Mouse (Mus musculus): Measurements from ENCODE around the gene C130073F10Rik. TPM values are rescaled to one million over a fixed set of nuclear protein-coding genes. Genes with fewer than 3 reads are reported as not detected.
"Not testable (repeated sequence)": the region's sequence is repeated elsewhere in the genome, so short reads cannot be mapped to it uniquely, and the experiment has no call there.

The C130073F10Rik gene
- 0.28 TPM in 1 of 2 replicates, not detected in the other for polyA plus RNA-seq (2014; fragmentation: Nextera tagmentation; extraction: Ambion mirVana)

DNA sequence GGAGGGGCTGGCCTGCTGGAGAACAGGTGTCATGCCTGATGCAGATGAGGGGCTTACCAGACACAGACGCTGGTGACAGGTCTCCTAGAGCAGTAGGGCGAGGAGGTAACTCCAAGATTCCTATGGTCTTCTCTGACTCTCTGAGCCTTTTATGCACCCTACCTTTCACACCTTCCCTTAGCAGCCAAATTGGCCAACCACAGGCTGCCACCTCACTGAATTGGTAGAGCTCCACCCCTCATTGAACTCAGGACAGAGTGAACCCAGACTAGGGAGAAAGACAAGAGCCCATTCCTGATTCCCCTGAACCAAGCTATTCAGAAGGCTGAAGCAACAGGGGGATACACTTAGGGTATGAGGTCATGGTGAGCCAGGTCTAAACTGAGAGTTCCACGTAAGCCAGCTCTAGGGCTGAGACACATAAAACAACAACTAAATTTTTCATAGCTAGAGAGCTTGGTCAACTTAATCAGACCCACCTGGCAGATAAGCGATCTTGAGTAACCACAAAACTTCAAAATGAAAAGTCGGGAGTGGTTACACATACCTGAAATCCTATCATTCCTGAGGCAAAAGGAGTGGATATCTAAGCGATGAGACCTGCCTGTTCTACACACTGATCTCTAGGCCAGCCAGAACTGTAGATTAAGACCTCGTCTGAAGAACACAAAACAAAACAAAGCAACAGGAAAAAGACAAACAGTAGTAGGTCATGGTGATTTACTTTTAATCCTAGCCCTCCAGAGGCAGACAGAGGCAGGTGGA, at the start of gene C130073F10Rik:
C130073F10Rik (minus strand) TSS at position 134 of the 765 bp plus-strand sequence.
- DNase-seq (peak; percentile 3), ATAC-seq (ENCODE audit: insufficient read depth) (no peak)
- WGBS, result 69% methylated on average over 7 of the region's 7 CpGs
- no peaks in the 10 kb centered on the region for H3K36me3 ChIP-seq (ENCODE audit: insufficient read depth)
- no peak for TF ChIP-seq CTCF (IDR thresholded peaks at IDR 0.05; ENCODE audit: low read depth)
- no peaks in the 10 kb centered on the region for H3K27me3 ChIP-seq (ENCODE audit: insufficient read depth, low read length)
- H3K27ac ChIP-seq (ENCODE audit: low read depth), result no peak within 1 kb of the TSS
- H3K4me2 ChIP-seq, result no peak within 1 kb of the TSS
- H3K9me3 ChIP-seq (ENCODE audit: low read depth, low read length), result no peaks in the 10 kb centered on the region
- H3K4me3 ChIP-seq (ENCODE audit: low read depth, low read length), result no peak within 1 kb of the TSS
- H3K9ac ChIP-seq, result no peak within 1 kb of the TSS
- H3K4me1 ChIP-seq (ENCODE audit: insufficient read depth), result no peaks in the 10 kb centered on the region

- H3K36me3 ChIP-seq (ENCODE audit: insufficient read depth); ATAC-seq (ENCODE audit: insufficient read depth); H3K4me2 ChIP-seq; H3K4me3 ChIP-seq (ENCODE audit: low read depth, low read length); DNase-seq; H3K27ac ChIP-seq (ENCODE audit: low read depth); H3K9ac ChIP-seq; H3K4me1 ChIP-seq (ENCODE audit: insufficient read depth); H3K9me3 ChIP-seq (ENCODE audit: low read depth, low read length); H3K27me3 ChIP-seq (ENCODE audit: insufficient read depth, low read length): not testable (repeated sequence)
- WGBS, result 50% methylated on average over 2 of the region's 2 CpGs
Observed at GRCm38 (mm10) chr4:101940107-101940506, 46.5 kb upstream of the C130073F10Rik start, which contains the start of gene Gm12794. Gene Gm12794 (plus strand): TSS chr4:101940407.

- DNase-seq; H3K4me3 ChIP-seq (ENCODE audit: low read depth, low read length); H3K36me3 ChIP-seq (ENCODE audit: insufficient read depth); H3K9ac ChIP-seq; H3K27me3 ChIP-seq (ENCODE audit: insufficient read depth, low read length); H3K27ac ChIP-seq (ENCODE audit: low read depth); ATAC-seq (ENCODE audit: insufficient read depth); H3K9me3 ChIP-seq (ENCODE audit: low read depth, low read length); H3K4me1 ChIP-seq (ENCODE audit: insufficient read depth); H3K4me2 ChIP-seq: not testable (repeated sequence)
- 81% methylated on average over 1 of the region's 2 CpGs for WGBS
Observed at GRCm38 (mm10) chr4:101908821-101909220, 15.2 kb upstream of the C130073F10Rik start, which contains the start of gene Gm12800. Gene Gm12800 (plus strand): TSS chr4:101909121.

DNA sequence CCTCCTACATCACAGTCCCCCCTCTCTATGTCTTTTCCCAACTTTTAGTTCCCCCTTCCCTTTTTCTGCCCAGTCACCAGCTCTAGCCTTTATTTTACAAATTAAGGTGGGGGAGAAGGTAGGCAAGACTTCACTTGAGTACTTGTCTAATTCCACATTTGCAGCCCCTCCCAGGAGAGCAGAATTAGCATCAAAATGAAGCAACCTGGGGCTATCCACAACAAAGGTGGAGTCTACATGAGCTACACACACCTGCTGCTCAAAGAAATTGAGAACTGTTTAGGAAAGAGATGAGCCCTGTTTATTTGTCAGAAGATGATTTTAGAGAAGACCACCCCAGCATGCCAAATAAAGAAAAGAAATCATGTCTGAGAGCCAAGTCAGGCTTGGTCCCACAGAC, 4.2 kb downstream of the C130073F10Rik start:
- H3K9me3 ChIP-seq (ENCODE audit: low read depth, low read length), result no peaks in the 10 kb centered on the region
- DNase-seq, result no peak
- H3K9ac ChIP-seq, result no peak overlapping the region
- no peak for ATAC-seq (ENCODE audit: insufficient read depth)
- H3K36me3 ChIP-seq (ENCODE audit: insufficient read depth), result no peaks in the 10 kb centered on the region
- H3K4me3 ChIP-seq (ENCODE audit: low read depth, low read length), result no peak overlapping the region
- H3K27me3 ChIP-seq (ENCODE audit: insufficient read depth, low read length), result no peaks in the 10 kb centered on the region
- no peaks in the 10 kb centered on the region for H3K4me1 ChIP-seq (ENCODE audit: insufficient read depth)
- H3K4me2 ChIP-seq, result no peak overlapping the region
- H3K27ac ChIP-seq (ENCODE audit: low read depth), result no peak overlapping the region
- no peak for TF ChIP-seq CTCF (IDR thresholded peaks at IDR 0.05; ENCODE audit: low read depth)

DNA sequence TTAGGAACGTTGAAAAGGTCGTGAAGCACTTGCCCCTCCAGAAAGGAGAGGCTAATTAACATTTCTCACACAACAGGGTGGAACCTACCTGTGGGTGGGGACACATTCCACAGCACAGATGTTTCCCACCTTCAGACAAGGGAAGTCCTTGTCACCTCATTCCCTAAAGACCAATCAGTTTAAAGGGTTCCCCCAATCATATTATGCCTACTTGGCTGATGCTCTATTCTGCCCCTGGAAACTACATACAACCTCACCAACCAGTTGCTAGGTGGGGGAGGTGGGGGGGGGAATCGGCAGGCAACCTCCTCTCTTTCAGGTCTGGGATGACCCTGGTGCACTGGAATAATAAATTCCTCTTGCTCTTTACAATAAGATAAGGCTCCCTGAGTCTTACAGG, 9.9 kb downstream of the C130073F10Rik start:
- no peak for TF ChIP-seq CTCF (IDR thresholded peaks at IDR 0.05; ENCODE audit: low read depth)
- no peak overlapping the region for H3K4me3 ChIP-seq (ENCODE audit: low read depth, low read length)
- no peak for ATAC-seq (ENCODE audit: insufficient read depth)
- no peaks in the 10 kb centered on the region for H3K9me3 ChIP-seq (ENCODE audit: low read depth, low read length)
- H3K4me1 ChIP-seq (ENCODE audit: insufficient read depth), result no peaks in the 10 kb centered on the region
- WGBS, result 25% methylated on average over 3 of the region's 3 CpGs
- H3K27ac ChIP-seq (ENCODE audit: low read depth), result no peak overlapping the region
- no peaks in the 10 kb centered on the region for H3K27me3 ChIP-seq (ENCODE audit: insufficient read depth, low read length)
- no peak overlapping the region for H3K4me2 ChIP-seq
- no peak overlapping the region for H3K9ac ChIP-seq
- DNase-seq, result no peak
- H3K36me3 ChIP-seq (ENCODE audit: insufficient read depth), result no peaks in the 10 kb centered on the region

DNA sequence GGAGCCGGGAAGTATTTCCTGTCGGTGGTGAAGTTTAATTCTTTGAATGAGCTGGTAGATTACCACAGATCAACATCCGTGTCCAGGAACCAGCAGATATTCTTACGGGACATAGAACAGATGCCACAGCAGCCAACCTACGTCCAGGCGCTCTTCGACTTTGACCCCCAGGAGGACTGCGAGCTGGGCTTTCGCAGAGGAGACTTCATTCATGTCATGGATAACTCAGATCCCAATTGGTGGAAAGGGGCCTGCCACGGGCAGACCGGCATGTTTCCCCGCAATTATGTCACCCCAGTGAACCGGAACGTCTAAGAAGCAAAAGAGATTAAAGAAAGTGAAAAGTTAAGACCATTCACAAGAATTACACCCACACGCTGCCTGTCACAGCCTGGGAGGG, 17.9 kb downstream of the C130073F10Rik start:
- not testable (repeated sequence) for H3K27ac ChIP-seq (ENCODE audit: low read depth); H3K36me3 ChIP-seq (ENCODE audit: insufficient read depth); H3K9ac ChIP-seq; H3K4me3 ChIP-seq (ENCODE audit: low read depth, low read length); DNase-seq; H3K27me3 ChIP-seq (ENCODE audit: insufficient read depth, low read length); ATAC-seq (ENCODE audit: insufficient read depth); H3K9me3 ChIP-seq (ENCODE audit: low read depth, low read length); H3K4me1 ChIP-seq (ENCODE audit: insufficient read depth); H3K4me2 ChIP-seq
- 74% methylated on average over 15 of the region's 15 CpGs for WGBS

- H3K4me1 ChIP-seq (ENCODE audit: insufficient read depth); H3K27me3 ChIP-seq (ENCODE audit: insufficient read depth, low read length); DNase-seq; H3K4me3 ChIP-seq (ENCODE audit: low read depth, low read length); H3K27ac ChIP-seq (ENCODE audit: low read depth); H3K9me3 ChIP-seq (ENCODE audit: low read depth, low read length); H3K36me3 ChIP-seq (ENCODE audit: insufficient read depth); ATAC-seq (ENCODE audit: insufficient read depth); H3K4me2 ChIP-seq; H3K9ac ChIP-seq: not testable (repeated sequence)
- WGBS, result 53% methylated on average over 2 of the region's 2 CpGs
Observed at GRCm38 (mm10) chr4:101872031-101872430, 21.6 kb downstream of the C130073F10Rik start.

Data from lung, embryonic 14.5 days (tissue).